17 mouse cellular contexts compared by ENCODE assay signal in genomic region chr13:101879561-101880081, GRCm38 (mm10).
DNase-seq lines count a peak whose midpoint lies in the region; TF ChIP-seq lines count a peak whose summit lies in the region.
"Had no signal": no experiment of that assay in that cellular context is flagged by ENCODE, and none has a peak within 500 bp of the region (broad histone marks: within the 10 kb centered on the region; RNA-seq: fewer than 3 reads in every experiment).

No protein-coding gene starts in this region.

- no peak for TF ChIP-seq CTCF in kidney, adult 2 months (conservative IDR thresholded peaks at IDR 0.05; ENCODE audit: insufficient read depth, insufficient read length, low read depth, low read length)
- no peak for TF ChIP-seq CTCF in CH12.LX (conservative IDR thresholded peaks at IDR 0.05 in 1 of 2, IDR thresholded peaks at IDR 0.05 in 1 of 2; ENCODE audit: low read depth in 2 of 2, low read length in 2 of 2)

- no peaks in the 10 kb centered on the region for H3K9me3 ChIP-seq in CH12.LX (replicated peaks; ENCODE audit: low read length)
- no peaks in the 10 kb centered on the region for H3K9me3 ChIP-seq in forebrain, embryonic 10.5 days
- H3K9me3 ChIP-seq: heart, embryonic 15.5 days; kidney, embryonic 15.5 days; limb, embryonic 15.5 days; lung, embryonic 15.5 days had no signal

- peak overlapping the region; percentile 14; the same call in 1 of the 2 replicates for H3K4me2 ChIP-seq in CH12.LX (ENCODE audit: insufficient read depth, low read depth, poor library complexity, severe bottlenecking)
- H3K4me2 ChIP-seq: heart, embryonic 15.5 days; kidney, embryonic 15.5 days; limb, embryonic 15.5 days; lung, embryonic 15.5 days had no signal

- peak; percentile 49 for TF ChIP-seq EP300 in CH12.LX (IDR thresholded peaks at IDR 0.05; ENCODE audit: low read length)

- H3K4me3 ChIP-seq in kidney, adult 2 months (ENCODE audit: insufficient read depth, low read depth, low read length) = no peak overlapping the region
- H3K4me3 ChIP-seq in CH12.LX (replicated peaks in 1 of 3; ENCODE audit: low read depth in 2 of 3, low read length in 2 of 3, poor library complexity in 1 of 3) = no peak overlapping the region
- H3K4me3 ChIP-seq in forebrain, embryonic 10.5 days = no peak overlapping the region
- H3K4me3 ChIP-seq: erythroblast, embryonic 14.5 days; heart, embryonic 15.5 days; kidney, embryonic 15.5 days; limb, embryonic 15.5 days; lung, embryonic 15.5 days had no signal

- H3K79me2 ChIP-seq in CH12.LX (replicated peaks; ENCODE audit: control insufficient read depth, extremely low read depth, insufficient read depth, poor library complexity, severe bottlenecking) = no peaks in the 10 kb centered on the region

- no peaks in the 10 kb centered on the region for H3K27me3 ChIP-seq in kidney, adult 2 months (replicated peaks; ENCODE audit: control insufficient read depth, insufficient read depth, low read length)
- no peaks in the 10 kb centered on the region for H3K27me3 ChIP-seq in CH12.LX (replicated peaks)
- no peaks in the 10 kb centered on the region for H3K27me3 ChIP-seq in forebrain, embryonic 10.5 days (ENCODE audit: poor library complexity, severe bottlenecking)
- H3K27me3 ChIP-seq: heart, embryonic 15.5 days; kidney, embryonic 15.5 days; limb, embryonic 15.5 days; lung, embryonic 15.5 days had no signal

- peak; percentile 14 for DNase-seq in kidney, adult 2 months
- DNase-seq in kidney, adult 18-20 months = no peak
- peak; percentile 62 for DNase-seq in CH12.LX (ENCODE audit: extremely low read depth)
- DNase-seq in adrenal gland, postnatal 14 days = peak; percentile 76
- peak; percentile 4 for DNase-seq in heart, postnatal 25 days (ENCODE audit: low spot score)
- no peak for DNase-seq in gastrocnemius, postnatal 36 days
- no peak for DNase-seq in forebrain, embryonic 10.5 days (ENCODE audit: extremely low spot score, low spot score)
- no peak for DNase-seq in frontal cortex, postnatal 10 days (ENCODE audit: low spot score in 2 of 2)
- DNase-seq: cerebellum, adult 18-20 months; right cerebral cortex, postnatal 14 days; thymus, postnatal 25 days had no signal

- no peak for TF ChIP-seq POLR2A in kidney, adult 2 months (IDR thresholded peaks at IDR 0.05; ENCODE audit: low read depth, low read length)
- TF ChIP-seq POLR2A in CH12.LX (IDR thresholded peaks at IDR 0.05; ENCODE audit: low read depth, low read length) = no peak

- dilution Hi-C loops in CH12.LX (cut with MboI; ENCODE audit: extremely low pct_ligation_motif_present, extremely low pct_unique_long_range_greater_than_20kb, low sequenced_read_pairs) = no loop called here

- no peaks in the 10 kb centered on the region for H3K4me1 ChIP-seq in kidney, adult 2 months (ENCODE audit: control insufficient read depth, insufficient read depth, low read length)
- H3K4me1 ChIP-seq in CH12.LX (ENCODE audit: control insufficient read depth in 1 of 2, insufficient read depth in 2 of 2) = peaks cover 16 to 37% of the 10 kb centered on the region in 2 experiments
- H3K4me1 ChIP-seq in forebrain, embryonic 10.5 days = no peaks in the 10 kb centered on the region
- H3K4me1 ChIP-seq: heart, embryonic 15.5 days; kidney, embryonic 15.5 days; limb, embryonic 15.5 days; lung, embryonic 15.5 days had no signal

- 67% methylated on average over 8 of the region's 8 CpGs for WGBS in kidney, adult 2 months
- 85% methylated on average over 8 of the region's 8 CpGs for WGBS in forebrain, embryonic 10.5 days

- in situ Hi-C loops in CH12.LX (cut with MboI; ENCODE audit: low pct_ligation_motif_present, low pct_unique_long_range_greater_than_20kb, low sequenced_read_pairs) = no loop called here

- intact Hi-C loops in heart, postnatal 25 days (cut with DNase I) = no loop called here
- intact Hi-C loops in gastrocnemius, postnatal 36 days (cut with DNase I) = no loop called here

- no peaks in the 10 kb centered on the region for H3K36me3 ChIP-seq in kidney, adult 2 months (ENCODE audit: control insufficient read depth, insufficient read depth, low read length)
- no peaks in the 10 kb centered on the region for H3K36me3 ChIP-seq in CH12.LX (replicated peaks in 1 of 2; ENCODE audit: control insufficient read depth in 1 of 2, insufficient read depth in 1 of 2, low read length in 1 of 2)
- H3K36me3 ChIP-seq in forebrain, embryonic 10.5 days (replicated peaks) = no peaks in the 10 kb centered on the region
- H3K36me3 ChIP-seq: heart, embryonic 15.5 days; kidney, embryonic 15.5 days; limb, embryonic 15.5 days; lung, embryonic 15.5 days had no signal

- no peak overlapping the region for H3K9ac ChIP-seq in CH12.LX (ENCODE audit: insufficient read depth, low read depth)
- H3K9ac ChIP-seq: heart, embryonic 15.5 days; kidney, embryonic 15.5 days; limb, embryonic 15.5 days; lung, embryonic 15.5 days had no signal

- TF ChIP-seq RAD21 in CH12.LX (IDR thresholded peaks at IDR 0.05; ENCODE audit: low read depth, low read length) = no peak

- H3K27ac ChIP-seq in kidney, adult 2 months (ENCODE audit: insufficient read depth, low read depth, low read length) = no peak overlapping the region
- no peak overlapping the region for H3K27ac ChIP-seq in CH12.LX (ENCODE audit: insufficient read depth, low read depth)
- no peak overlapping the region for H3K27ac ChIP-seq in forebrain, embryonic 10.5 days
- H3K27ac ChIP-seq: heart, embryonic 15.5 days; hindbrain, postnatal 0 days; kidney, embryonic 15.5 days; limb, embryonic 15.5 days; lung, embryonic 15.5 days had no signal

TF ChIP-seq in CH12.LX, 34 proteins besides CTCF, POLR2A, EP300 and RAD21:
- TF ChIP-seq MXI1 (IDR thresholded peaks at IDR 0.05; ENCODE audit: low read depth, low read length) (no peak), ZMIZ1 (IDR thresholded peaks at IDR 0.05; ENCODE audit: low read depth, low read length) (no peak), MAZ (IDR thresholded peaks at IDR 0.05; ENCODE audit: low read depth, low read length) (no peak), CHD2 (IDR thresholded peaks at IDR 0.05; ENCODE audit: low read length) (no peak), BHLHE40 (IDR thresholded peaks at IDR 0.05; ENCODE audit: low read depth, low read length) (no peak), MYC (IDR thresholded peaks at IDR 0.05; ENCODE audit: low read depth, low read length) (no peak), ZC3H11A (IDR thresholded peaks at IDR 0.05; ENCODE audit: low read depth, low read length) (no peak), NRF1 (IDR thresholded peaks at IDR 0.05; ENCODE audit: low read depth, low read length) (no peak), KAT2A (IDR thresholded peaks at IDR 0.05; ENCODE audit: insufficient replicate concordance, low read length) (no peak), SMC3 (IDR thresholded peaks at IDR 0.05; ENCODE audit: low read depth, low read length) (no peak), USF2 (conservative IDR thresholded peaks at IDR 0.05; ENCODE audit: low read depth, low read length) (no peak), ELF1 (IDR thresholded peaks at IDR 0.05; ENCODE audit: low read depth, low read length) (no peak), GABPA (IDR thresholded peaks at IDR 0.05; ENCODE audit: insufficient replicate concordance, low read depth, low read length) (no peak), MAFK (IDR thresholded peaks at IDR 0.05; ENCODE audit: insufficient replicate concordance, low read length) (no peak), ETS1 (conservative IDR thresholded peaks at IDR 0.05; ENCODE audit: low read depth, low read length) (peak; percentile 19; the same call in 1 of the 2 replicates), SIN3A (IDR thresholded peaks at IDR 0.05; ENCODE audit: low read length) (peak; percentile 54; the same call in 1 of the 2 replicates), TBP (conservative IDR thresholded peaks at IDR 0.05; ENCODE audit: low read depth, low read length) (no peak), E2F4 (IDR thresholded peaks at IDR 0.05; ENCODE audit: insufficient replicate concordance, low read depth, low read length) (no peak), ZNF384 (IDR thresholded peaks at IDR 0.05; ENCODE audit: low read depth, low read length) (no peak), UBTF (IDR thresholded peaks at IDR 0.05; ENCODE audit: low read depth, low read length) (no peak), PAX5 (IDR thresholded peaks at IDR 0.05; ENCODE audit: low read length) (no peak), POLR2AphosphoS2 (IDR thresholded peaks at IDR 0.05; ENCODE audit: low read depth, low read length) (no peak), TCF12 (IDR thresholded peaks at IDR 0.05; ENCODE audit: low read depth, low read length) (peak; percentile 31; the same call in 1 of the 2 replicates), JUN (IDR thresholded peaks at IDR 0.05; ENCODE audit: insufficient read depth, low read depth, low read length) (no peak), MEF2A (IDR thresholded peaks at IDR 0.05; ENCODE audit: borderline replicate concordance, low read depth, low read length) (peak; percentile 12; the same call in 1 of the 2 replicates), RCOR1 (conservative IDR thresholded peaks at IDR 0.05; ENCODE audit: low read depth, low read length) (no peak), CHD1 (IDR thresholded peaks at IDR 0.05; ENCODE audit: low read depth, low read length) (no peak), ZKSCAN1 (IDR thresholded peaks at IDR 0.05; ENCODE audit: borderline replicate concordance, low read depth, low read length) (no peak), NELFE (IDR thresholded peaks at IDR 0.05; ENCODE audit: low read depth, low read length) (no peak), HCFC1 (IDR thresholded peaks at IDR 0.05; ENCODE audit: low read depth, low read length) (no peak), JUND (conservative IDR thresholded peaks at IDR 0.05; ENCODE audit: low read depth, low read length) (no peak), MAX (IDR thresholded peaks at IDR 0.05; ENCODE audit: low read length) (no peak), IRF4 (IDR thresholded peaks at IDR 0.05; ENCODE audit: low read depth, low read length) (peak; percentile 63; the same call in 1 of the 2 replicates), USF1 (IDR thresholded peaks at IDR 0.05; ENCODE audit: low read depth, low read length) (no peak)

Comparison
In these comparisons a context has a peak if more than half of its experiments do, and no peak if none do; other contexts are left out.
1. DNase-seq: peak in kidney, adult 2 months (single experiment), CH12.LX (single experiment), adrenal gland, postnatal 14 days (single experiment) and heart, postnatal 25 days (single experiment); none in kidney, adult 18-20 months (single experiment), gastrocnemius, postnatal 36 days (0 of 2), forebrain, embryonic 10.5 days (single experiment) and frontal cortex, postnatal 10 days (0 of 2).